Mouse (Mus musculus) hindbrain, embryonic 15.5 days (tissue): ENCODE results near the gene Sectm1a. TPM values are rescaled to one million over a fixed set of nuclear protein-coding genes. Genes with fewer than 3 reads are reported as not detected.
"Not testable (repeated sequence)": the region's sequence is repeated elsewhere in the genome, so short reads cannot be mapped to it uniquely, and the experiment has no call there.

ENCODE experiments used
- ATAC-seq: fragments of 200-750 bp; cut with Nextera tagmentation; 2 replicates; pipeline ENCODE4 v1.8.0; 2017; ENCODE audit warnings: low read depth, moderate number of reproducible peaks, moderate TSS enrichment; ENCODE audit not compliant: low FRiP score
- H3K27ac ChIP-seq: fragments of 300-500 bp; sonication (generic); replicated peaks from 2 replicates; pipeline ENCODE4 v1.5.1; 2015; ENCODE audit warnings: mild to moderate bottlenecking, inconsistent platforms
- H3K27me3 ChIP-seq: fragments of 300-500 bp; sonication (generic); 2 replicates; pipeline ENCODE4 v1.6.1; 2015; ENCODE audit warnings: control low read depth, inconsistent platforms
- H3K36me3 ChIP-seq: fragments of 300-500 bp; sonication (generic); 2 replicates; pipeline ENCODE4 v1.6.1; 2015; ENCODE audit warnings: control low read depth, inconsistent platforms
- H3K4me1 ChIP-seq: fragments of 300-500 bp; sonication (generic); replicated peaks from 2 replicates; pipeline ENCODE4 v1.6.1; 2015; ENCODE audit warnings: control low read depth, inconsistent platforms
- H3K4me2 ChIP-seq: fragments of 300-500 bp; sonication (generic); 2 replicates; pipeline ENCODE4 v1.6.1; 2015; ENCODE audit warnings: moderate library complexity, mild to moderate bottlenecking, inconsistent platforms
- H3K4me3 ChIP-seq: fragments of 300-500 bp; sonication (generic); 2 replicates; pipeline ENCODE4 v1.5.1; 2015; ENCODE audit warnings: mild to moderate bottlenecking, inconsistent platforms
- H3K9ac ChIP-seq: fragments of 300-500 bp; sonication (generic); 2 replicates; pipeline ENCODE4 v1.6.1; 2015; ENCODE audit warnings: inconsistent platforms
- H3K9me3 ChIP-seq: fragments of 300-500 bp; sonication (generic); 2 replicates; pipeline ENCODE4 v1.6.1; 2016; ENCODE audit warnings: control low read depth, inconsistent platforms
- WGBS: fragments of 180-500 bp; shearing (Covaris S2); methylation state at CpG from one replicate; pipeline ENCODE4 v1.1.7; 2015; 5-methylcytosine and 5-hydroxymethylcytosine counted together
- polyA plus RNA-seq: library from polyadenylated mRNA; unstranded; fragments of >200 nt; fragmentation: Nextera tagmentation; extraction: Ambion mirVana; gene quantifications from 2 replicates; pipeline ENCODE4 v1.2.1, GENCODE M21; 2015

Sectm1a gene
- polyA plus RNA-seq, 1 experiment from 2014 or later = 0.26 TPM

- 87% methylated on average over 3 of the region's 3 CpGs for WGBS
- Histone ChIP-seq H3K27me3 (no peaks in the 10 kb centered on the region), H3K4me1 (0 out of 2 replicates have a peak, but pooled peaks cover 3% of the 10 kb centered on the region), H3K4me2 (no peak overlapping the region), H3K9ac (no peak overlapping the region), H3K27ac (no peak overlapping the region), H3K4me3 (no peak overlapping the region), H3K9me3 (no peaks in the 10 kb centered on the region), H3K36me3 (no peaks in the 10 kb centered on the region)
- no peak for ATAC-seq
Measured at GRCm38 (mm10) chr11:121111051-121111450, 30.0 kb upstream of the Sectm1a start.

- H3K27ac ChIP-seq = no peak overlapping the region
- no peaks in the 10 kb centered on the region for H3K9me3 ChIP-seq
- 0 out of 2 replicates have a peak, but pooled peaks cover 3% of the 10 kb centered on the region for H3K4me1 ChIP-seq
- no peaks in the 10 kb centered on the region for H3K27me3 ChIP-seq
- H3K4me3 ChIP-seq = no peak overlapping the region
- H3K4me2 ChIP-seq = no peak overlapping the region
- H3K9ac ChIP-seq = no peak overlapping the region
- H3K36me3 ChIP-seq = no peaks in the 10 kb centered on the region
- no peak; the same call in 1 of the 2 replicates for ATAC-seq
- 12% methylated on average over 2 of the region's 2 CpGs for WGBS
Measured at GRCm38 (mm10) chr11:121109986-121110385, 29.0 kb upstream of the Sectm1a start.

- 81% methylated on average over 9 of the region's 9 CpGs for WGBS
- Histone ChIP-seq H3K27me3 (no peaks in the 10 kb centered on the region), H3K4me2 (no peak overlapping the region), H3K4me3 (no peak overlapping the region), H3K9ac (no peak overlapping the region), H3K36me3 (no peaks in the 10 kb centered on the region), H3K4me1 (0 out of 2 replicates have a peak, but pooled peaks cover 3% of the 10 kb centered on the region), H3K9me3 (no peaks in the 10 kb centered on the region), H3K27ac (no peak overlapping the region)
- ATAC-seq = no peak
Measured at GRCm38 (mm10) chr11:121108061-121108460, 27.0 kb upstream of the Sectm1a start.

GRCm38 (mm10) chr11:121107242-121107641 is 26.2 kb upstream of the Sectm1a start:
- H3K27me3 ChIP-seq, H3K4me2 ChIP-seq, H3K9ac ChIP-seq, H3K27ac ChIP-seq, H3K4me3 ChIP-seq, H3K36me3 ChIP-seq, H3K4me1 ChIP-seq, H3K9me3 ChIP-seq, ATAC-seq: not testable (repeated sequence)
- 67% methylated on average over 1 of the region's 1 CpGs for WGBS

GRCm38 (mm10) chr11:121101124-121101805 is 20.2 kb upstream of the Sectm1a start:
- Histone ChIP-seq H3K27me3 (no peaks in the 10 kb centered on the region), H3K9me3 (no peaks in the 10 kb centered on the region), H3K36me3 (no peaks in the 10 kb centered on the region), H3K4me1 (no peaks in the 10 kb centered on the region), H3K4me2 (no peak overlapping the region), H3K9ac (no peak overlapping the region), H3K4me3 (no peak overlapping the region), H3K27ac (no peak overlapping the region)
- WGBS = 88% methylated on average over 4 of the region's 4 CpGs
- no peak for ATAC-seq

- no peak overlapping the region for H3K4me3 ChIP-seq
- no peaks in the 10 kb centered on the region for H3K36me3 ChIP-seq
- no peak for ATAC-seq
- H3K4me1 ChIP-seq = no peaks in the 10 kb centered on the region
- H3K4me2 ChIP-seq = no peak overlapping the region
- H3K9ac ChIP-seq = no peak overlapping the region
- H3K9me3 ChIP-seq = no peaks in the 10 kb centered on the region
- H3K27me3 ChIP-seq = no peaks in the 10 kb centered on the region
- H3K27ac ChIP-seq = no peak overlapping the region
- 71% methylated on average over 7 of the region's 7 CpGs for WGBS
Measured at GRCm38 (mm10) chr11:121100692-121101091, 19.7 kb upstream of the Sectm1a start.

- ATAC-seq = no peak
- 64% methylated on average over 7 of the region's 7 CpGs for WGBS
- H3K9me3 ChIP-seq = no peaks in the 10 kb centered on the region
- H3K4me1 ChIP-seq = no peaks in the 10 kb centered on the region
- H3K27ac ChIP-seq = no peak overlapping the region
- no peak overlapping the region for H3K4me3 ChIP-seq
- H3K27me3 ChIP-seq = no peaks in the 10 kb centered on the region
- H3K36me3 ChIP-seq = no peaks in the 10 kb centered on the region
- H3K4me2 ChIP-seq = no peak overlapping the region
- H3K9ac ChIP-seq = no peak overlapping the region
Measured at GRCm38 (mm10) chr11:121099762-121100161, 18.7 kb upstream of the Sectm1a start.

- Histone ChIP-seq H3K27ac (no peak overlapping the region), H3K4me3 (no peak overlapping the region), H3K4me1 (no peaks in the 10 kb centered on the region), H3K36me3 (no peaks in the 10 kb centered on the region), H3K27me3 (no peaks in the 10 kb centered on the region), H3K9ac (no peak overlapping the region), H3K9me3 (no peaks in the 10 kb centered on the region), H3K4me2 (no peak overlapping the region)
- ATAC-seq = no peak
- 91% methylated on average over 14 of the region's 14 CpGs for WGBS
Measured at GRCm38 (mm10) chr11:121092606-121093585, 11.9 kb upstream of the Sectm1a start.

- H3K27ac ChIP-seq = no peak overlapping the region
- 71% methylated on average over 4 of the region's 4 CpGs for WGBS
- H3K4me3 ChIP-seq = no peak overlapping the region
- H3K36me3 ChIP-seq = no peaks in the 10 kb centered on the region
- H3K4me2 ChIP-seq = no peak overlapping the region
- H3K9ac ChIP-seq = no peak overlapping the region
- no peaks in the 10 kb centered on the region for H3K9me3 ChIP-seq
- H3K27me3 ChIP-seq = no peaks in the 10 kb centered on the region
- ATAC-seq = no peak
- H3K4me1 ChIP-seq = no peaks in the 10 kb centered on the region
Measured at GRCm38 (mm10) chr11:121090943-121091342, 9.9 kb upstream of the Sectm1a start.

- no peak for ATAC-seq
- Histone ChIP-seq H3K4me2 (no peak overlapping the region), H3K27ac (no peak overlapping the region), H3K27me3 (no peaks in the 10 kb centered on the region), H3K36me3 (no peaks in the 10 kb centered on the region), H3K9me3 (no peaks in the 10 kb centered on the region), H3K9ac (no peak overlapping the region), H3K4me1 (no peaks in the 10 kb centered on the region), H3K4me3 (no peak overlapping the region)
- WGBS = 90% methylated on average over 2 of the region's 2 CpGs
Measured at GRCm38 (mm10) chr11:121089756-121090546, 8.9 kb upstream of the Sectm1a start.

- Histone ChIP-seq H3K27me3 (no peaks in the 10 kb centered on the region), H3K27ac (no peak overlapping the region), H3K9me3 (no peaks in the 10 kb centered on the region), H3K9ac (no peak overlapping the region), H3K4me2 (no peak overlapping the region), H3K4me3 (no peak overlapping the region), H3K36me3 (no peaks in the 10 kb centered on the region), H3K4me1 (no peaks in the 10 kb centered on the region)
- 82% methylated on average over 6 of the region's 6 CpGs for WGBS
- no peak for ATAC-seq
Measured at GRCm38 (mm10) chr11:121088997-121089396, 8.0 kb upstream of the Sectm1a start.
